Comparison of ENCODE assay signal across 7 mouse cellular contexts in genomic region chr14:118635493-118636183, GRCm38 (mm10).
DNase-seq lines count a peak whose midpoint lies in the region; ATAC-seq lines count a peak whose summit lies in the region.

No protein-coding gene starts in this region.

- H3K9me3 ChIP-seq in hindbrain, embryonic 13.5 days: no peaks in the 10 kb centered on the region
- no peaks in the 10 kb centered on the region for H3K9me3 ChIP-seq in midbrain, embryonic 15.5 days

- H3K4me2 ChIP-seq in hindbrain, embryonic 13.5 days: no peak overlapping the region
- H3K4me2 ChIP-seq in midbrain, embryonic 15.5 days: 0 out of 2 replicates have a peak overlapping the region, but pooled peaks have one; percentile 5

- H3K27me3 ChIP-seq in hindbrain, embryonic 13.5 days: no peaks in the 10 kb centered on the region
- no peaks in the 10 kb centered on the region for H3K27me3 ChIP-seq in midbrain, embryonic 15.5 days (replicated peaks)

- H3K9ac ChIP-seq in hindbrain, embryonic 13.5 days: no peak overlapping the region
- H3K9ac ChIP-seq in midbrain, embryonic 15.5 days: no peak overlapping the region

- WGBS in hindbrain, embryonic 13.5 days: 57% methylated on average over 15 of the region's 15 CpGs
- WGBS in midbrain, embryonic 15.5 days: 69% methylated on average over 15 of the region's 15 CpGs

- no peaks in the 10 kb centered on the region for H3K36me3 ChIP-seq in hindbrain, embryonic 13.5 days
- no peaks in the 10 kb centered on the region for H3K36me3 ChIP-seq in midbrain, embryonic 15.5 days (replicated peaks)

- peak; percentile 90 for ATAC-seq in hindbrain, embryonic 13.5 days (ENCODE audit: low FRiP score)
- ATAC-seq in midbrain, embryonic 15.5 days (replicated peaks): peak; percentile 83

- DNase-seq in NIH3T3 (ENCODE audit: low read depth): peak; percentile 48
- peak; percentile 81 to 83 for DNase-seq in adrenal gland, postnatal 36 days
- peak; percentile 89 for DNase-seq in gastrocnemius, adult 18-20 months (ENCODE audit: low spot score)
- DNase-seq in layer of hippocampus, postnatal 25 days (ENCODE audit: extremely low spot score in 1 of 2, low spot score in 1 of 2): peak; percentile 16 to 44
- DNase-seq in urinary bladder, postnatal 36 days (ENCODE audit: low spot score in 2 of 2): peak; percentile 37 to 53

- peaks cover 12% of the 10 kb centered on the region for H3K4me1 ChIP-seq in hindbrain, embryonic 13.5 days (replicated peaks)
- H3K4me1 ChIP-seq in midbrain, embryonic 15.5 days: no peaks in the 10 kb centered on the region

- H3K4me3 ChIP-seq in hindbrain, embryonic 13.5 days: no peak overlapping the region
- no peak overlapping the region for H3K4me3 ChIP-seq in midbrain, embryonic 15.5 days

- H3K27ac ChIP-seq in hindbrain, embryonic 13.5 days: no peak overlapping the region; the same call in 1 of the 2 replicates
- H3K27ac ChIP-seq in midbrain, embryonic 15.5 days: no peak overlapping the region

Comparison
In these comparisons a context has a peak if more than half of its experiments do, and no peak if none do; other contexts are left out.
1. DNase-seq: peak in every context shown above with its lines; median percentile 89 in gastrocnemius, adult 18-20 months; 82 in adrenal gland, postnatal 36 days; 48 in NIH3T3; 45 in urinary bladder, postnatal 36 days; 30 in layer of hippocampus, postnatal 25 days.